Mouse (Mus musculus) bone marrow macrophage, adult 2 months (primary cell): ENCODE measurements at regions not wholly inside any gene's neighbourhood (a gene's known extent, or its start where the extent isn't known, plus 50 kb on each side); places are given as distances from the start of the nearest gene placed in this dataset.

Source experiments
- CTCF ChIP-seq: IDR thresholded peaks from 2 replicates; pipeline ENCODE4 v1.5.1; 2012; ENCODE audit warnings: low read depth, mild to moderate bottlenecking, low read length, moderate library complexity
- POLR2A ChIP-seq: IDR thresholded peaks from 2 replicates; pipeline ENCODE4 v1.6.1; 2012; ENCODE audit warnings: mild to moderate bottlenecking, low read depth, low read length, borderline replicate concordance

GRCm38 (mm10) chr3:38538309-38538708 is 53.7 kb upstream of the Ankrd50 start:
- TF ChIP-seq CTCF (no peak), POLR2A (no peak)
